Mouse (Mus musculus) CD4-positive, CD25-positive, alpha-beta regulatory T cell, adult 2 months (primary cell): ENCODE measurements around the gene Platr17.
"Not testable (repeated sequence)": the region's sequence is repeated elsewhere in the genome, so short reads cannot be mapped to it uniquely, and the experiment has no call there.

ENCODE experiments used
- DNase-seq: peaks from one replicate; pipeline ENCODE4 v3.0.0-alpha.2; 2012; ENCODE audit warnings: low read depth, low spot score

Platr17 gene

GRCm38 (mm10) chr17:33902491-33902890, 2.4 kb upstream of the Platr17 start:
- peak; percentile 72 for DNase-seq

- DNase-seq, result not testable (repeated sequence)
These were observed 854 bp upstream of the Platr17 start for GRCm38 (mm10) chr17:33903911-33904651.

- peak; percentile 42 for DNase-seq
These were observed 3.6 kb downstream of the Platr17 start for GRCm38 (mm10) chr17:33908331-33909076.

- peak; percentile 99 for DNase-seq
These were observed 4.3 kb downstream of the Platr17 start, which contains the start of gene Daxx for GRCm38 (mm10) chr17:33909077-33909868. Daxx (plus strand) TSS chr17:33909414.

GRCm38 (mm10) chr17:33909869-33910250, 4.9 kb downstream of the Platr17 start:
- peak; percentile 66 for DNase-seq

GRCm38 (mm10) chr17:33910346-33911051, 5.6 kb downstream of the Platr17 start:
- DNase-seq, result peak; percentile 76

GRCm38 (mm10) chr17:33911052-33911812, 6.3 kb downstream of the Platr17 start:
- no peak for DNase-seq

GRCm38 (mm10) chr17:33911813-33912414, 7.0 kb downstream of the Platr17 start:
- DNase-seq, result no peak

GRCm38 (mm10) chr17:33913264-33913663, 8.3 kb downstream of the Platr17 start:
- no peak for DNase-seq

- no peak for DNase-seq
These were observed 9.0 kb downstream of the Platr17 start for GRCm38 (mm10) chr17:33913905-33914304.

GRCm38 (mm10) chr17:33914969-33915391, 10.0 kb downstream of the Platr17 start:
- no peak for DNase-seq

- DNase-seq, result peak; percentile 96
These were observed 10.8 kb downstream of the Platr17 start, which contains the start of the genes Tapbp and Zbtb22 for GRCm38 (mm10) chr17:33915671-33916250. Tapbp (plus strand) TSS chr17:33915899. Zbtb22 (plus strand) TSS chr17:33915904.

GRCm38 (mm10) chr17:33916294-33916693, 11.4 kb downstream of the Platr17 start:
- no peak for DNase-seq

- DNase-seq, result no peak
These were observed 12.1 kb downstream of the Platr17 start for GRCm38 (mm10) chr17:33916847-33917655.

- DNase-seq, result no peak
These were observed 12.8 kb downstream of the Platr17 start for GRCm38 (mm10) chr17:33917656-33918292.

GRCm38 (mm10) chr17:33918293-33919203, 13.6 kb downstream of the Platr17 start:
- peak; percentile 71 for DNase-seq
